Mouse (Mus musculus): Measurements from ENCODE around the gene Tas2r143. TPM values are rescaled to one million over a fixed set of nuclear protein-coding genes. Genes with fewer than 3 reads are reported as not detected.

Tas2r143 gene
- under 1 TPM in 1 of 2 experiments, not detected in 1; 0.44 TPM for total RNA-seq (2021)
- long read RNA-seq, experiment 1 = 0 reads
- long read RNA-seq, experiment 2 = 0 reads

- no peak for DNase-seq
- intact Hi-C loops (cut with DNase I; ENCODE audit: low total_unique reads) = no loop called here
Measured at GRCm38 (mm10) chr6:42399938-42400337, at the start of gene Tas2r143. Gene Tas2r143, plus strand, starts transcription at chr6:42400238.

- intact Hi-C loops (cut with DNase I; ENCODE audit: low total_unique reads) = no loop called here
- no peak for DNase-seq
Measured at GRCm38 (mm10) chr6:42350968-42351775, 48.9 kb upstream of the Tas2r143 start.

DNA sequence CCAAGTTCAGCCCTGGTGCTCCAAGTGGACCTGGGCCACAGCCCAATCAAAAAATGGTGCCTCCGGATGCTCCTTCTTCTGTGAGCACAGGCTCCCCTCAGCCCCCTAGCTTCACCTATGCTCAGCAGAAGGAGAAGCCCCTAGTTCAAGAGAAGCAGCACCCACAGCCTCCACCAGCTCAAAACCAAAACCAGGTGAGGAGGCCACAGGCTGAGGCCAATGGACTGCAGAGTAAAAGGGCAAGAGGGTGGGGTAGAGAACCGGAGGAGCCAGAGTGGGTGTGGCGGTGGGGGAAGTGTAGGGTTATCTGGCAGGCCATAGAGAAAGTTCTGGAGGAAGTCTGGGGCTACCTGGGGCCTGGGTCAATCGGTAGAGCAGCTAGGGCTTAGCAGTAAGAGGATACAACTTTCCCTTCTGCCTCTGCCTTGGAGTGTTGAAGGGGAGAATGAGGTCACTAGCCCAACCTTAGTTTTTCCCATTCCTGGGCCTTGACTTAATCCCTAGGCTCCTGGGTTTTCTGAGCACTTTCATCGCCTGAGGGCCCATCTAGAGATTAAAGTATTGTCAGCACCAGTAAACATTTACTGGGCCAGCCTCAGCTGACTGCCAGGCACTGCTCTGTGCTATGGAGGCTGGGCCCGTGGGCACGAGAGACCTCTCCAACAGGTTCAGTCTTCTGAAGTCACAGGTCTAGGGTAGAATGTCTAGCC lies 48.1 kb upstream of the Tas2r143 start:
- no peak for DNase-seq
- intact Hi-C loops (cut with DNase I; ENCODE audit: low total_unique reads) = no loop called here

GRCm38 (mm10) chr6:42352486-42352846 lies 47.6 kb upstream of the Tas2r143 start:
- DNase-seq = no peak
- intact Hi-C loops (cut with DNase I; ENCODE audit: low total_unique reads) = no loop called here

- intact Hi-C loops (cut with DNase I; ENCODE audit: low total_unique reads) = no loop called here
- no peak for DNase-seq
Measured at GRCm38 (mm10) chr6:42353180-42353579, 46.9 kb upstream of the Tas2r143 start.

DNA sequence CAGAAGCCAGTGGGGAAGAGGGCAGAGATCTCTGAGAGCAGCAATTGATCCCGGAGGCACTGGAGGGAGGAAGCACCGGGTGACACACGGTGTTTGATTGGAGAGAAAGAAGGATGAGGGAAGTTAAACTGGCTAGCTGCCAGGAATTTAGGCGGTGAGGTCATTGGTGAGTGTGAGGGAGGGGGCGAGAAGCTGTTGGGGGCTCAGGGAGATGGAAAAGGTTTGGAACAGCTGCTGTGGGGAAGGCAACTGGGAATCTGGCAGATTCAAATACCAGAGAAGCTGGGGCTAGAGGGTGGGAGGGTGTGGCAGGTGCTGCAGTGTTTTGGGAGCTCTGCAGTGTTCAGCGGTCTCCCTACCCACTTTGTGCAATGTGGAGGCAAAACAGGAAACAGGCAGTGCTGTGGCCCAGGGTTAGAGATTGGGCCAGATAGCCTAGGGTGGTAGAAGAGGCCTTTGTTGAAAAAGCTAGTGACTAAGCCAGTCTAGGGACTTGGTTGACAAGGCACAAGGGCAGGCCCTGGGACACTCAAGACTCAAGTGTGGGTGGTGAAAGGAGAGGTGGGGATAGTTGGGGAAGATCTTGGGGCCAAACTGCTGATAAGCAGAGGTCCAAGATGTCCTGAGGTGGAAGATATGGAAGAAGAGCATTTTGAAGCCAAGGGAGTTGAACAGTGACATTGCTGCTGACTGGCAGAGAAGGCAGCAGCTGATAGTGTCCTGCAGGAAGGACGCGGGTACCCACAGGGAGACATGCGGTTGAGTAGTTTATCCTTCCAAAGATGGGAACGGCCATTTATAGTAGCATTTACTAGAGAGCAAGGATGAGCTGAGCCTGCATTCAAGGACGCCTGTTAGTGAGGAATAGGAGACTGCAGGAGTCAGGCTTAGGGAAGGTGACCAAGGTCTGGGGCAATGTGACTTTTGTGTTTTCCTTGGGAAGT lies 45.7 kb upstream of the Tas2r143 start:
- peak; percentile 44 for DNase-seq
- intact Hi-C loops (cut with DNase I; ENCODE audit: low total_unique reads) = no loop called here

GRCm38 (mm10) chr6:42355366-42355765 lies 44.7 kb upstream of the Tas2r143 start:
- intact Hi-C loops (cut with DNase I; ENCODE audit: low total_unique reads) = no loop called here
- no peak for DNase-seq

GRCm38 (mm10) chr6:42355794-42356600 lies 44.0 kb upstream of the Tas2r143 start:
- no peak for DNase-seq
- intact Hi-C loops (cut with DNase I; ENCODE audit: low total_unique reads) = no loop called here

GRCm38 (mm10) chr6:42356913-42357312 lies 43.1 kb upstream of the Tas2r143 start:
- intact Hi-C loops (cut with DNase I; ENCODE audit: low total_unique reads) = no loop called here
- no peak for DNase-seq

- intact Hi-C loops (cut with DNase I; ENCODE audit: low total_unique reads) = no loop called here
- DNase-seq = no peak
Measured at GRCm38 (mm10) chr6:42357901-42358300, 42.1 kb upstream of the Tas2r143 start.

DNA sequence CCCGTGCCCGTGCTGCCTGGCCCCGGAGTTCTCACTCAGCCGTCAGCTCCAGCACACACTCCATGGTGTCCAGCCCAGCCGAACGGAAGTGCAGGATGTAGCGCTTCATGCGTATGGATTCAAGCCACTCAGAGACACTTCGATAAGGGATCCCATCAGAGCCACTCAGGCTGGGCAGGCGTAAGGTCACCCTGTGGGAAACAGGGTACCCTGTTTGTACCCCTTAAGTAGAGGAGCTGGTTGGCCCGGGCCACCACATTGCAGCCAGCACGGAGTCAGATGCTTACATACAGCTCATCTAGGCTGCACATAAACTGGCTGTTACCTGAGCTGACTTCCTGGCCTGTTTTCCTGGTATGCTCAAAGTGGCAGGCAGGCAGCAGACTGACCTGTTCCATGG lies 41.1 kb upstream of the Tas2r143 start:
- intact Hi-C loops (cut with DNase I; ENCODE audit: low total_unique reads) = no loop called here
- no peak for DNase-seq

- intact Hi-C loops (cut with DNase I; ENCODE audit: low total_unique reads) = no loop called here
- no peak for DNase-seq
Measured at GRCm38 (mm10) chr6:42359364-42360147, 40.5 kb upstream of the Tas2r143 start.

DNA sequence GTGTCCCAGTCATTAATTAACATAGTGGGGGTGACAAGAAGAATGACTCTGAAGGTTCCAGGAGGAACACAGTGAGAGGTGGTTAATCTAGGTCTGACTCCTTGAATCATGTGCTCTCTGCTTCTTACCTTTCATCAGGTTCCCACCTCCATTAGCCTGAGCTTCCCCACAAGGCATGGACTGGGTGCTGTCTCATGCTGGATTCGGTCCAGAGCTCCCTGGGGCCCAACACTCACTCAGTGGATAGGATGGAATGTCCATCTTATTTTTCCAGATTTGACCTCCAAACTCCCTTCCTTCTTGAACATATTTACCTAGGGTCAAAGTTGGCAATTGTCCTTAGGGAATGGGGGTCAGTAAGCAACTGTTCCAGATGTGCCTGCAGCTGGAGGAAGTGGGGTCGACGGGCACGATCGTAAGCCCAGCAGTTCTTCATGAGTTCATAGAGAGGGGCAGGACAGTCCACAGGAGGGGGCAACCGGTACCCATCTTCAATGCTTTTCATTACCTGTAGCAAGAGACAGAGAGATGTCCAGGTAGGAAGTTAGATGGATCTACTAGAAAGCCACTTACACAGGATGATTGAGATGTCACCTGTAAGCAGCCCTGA lies 39.7 kb upstream of the Tas2r143 start:
- intact Hi-C loops (cut with DNase I; ENCODE audit: low total_unique reads) = no loop called here
- no peak for DNase-seq

- intact Hi-C loops (cut with DNase I; ENCODE audit: low total_unique reads) = no loop called here
- no peak for DNase-seq
Measured at GRCm38 (mm10) chr6:42361041-42361895, 38.8 kb upstream of the Tas2r143 start.

- DNase-seq = no peak
Measured at GRCm38 (mm10) chr6:42362074-42362473, 38.0 kb upstream of the Tas2r143 start.

DNA sequence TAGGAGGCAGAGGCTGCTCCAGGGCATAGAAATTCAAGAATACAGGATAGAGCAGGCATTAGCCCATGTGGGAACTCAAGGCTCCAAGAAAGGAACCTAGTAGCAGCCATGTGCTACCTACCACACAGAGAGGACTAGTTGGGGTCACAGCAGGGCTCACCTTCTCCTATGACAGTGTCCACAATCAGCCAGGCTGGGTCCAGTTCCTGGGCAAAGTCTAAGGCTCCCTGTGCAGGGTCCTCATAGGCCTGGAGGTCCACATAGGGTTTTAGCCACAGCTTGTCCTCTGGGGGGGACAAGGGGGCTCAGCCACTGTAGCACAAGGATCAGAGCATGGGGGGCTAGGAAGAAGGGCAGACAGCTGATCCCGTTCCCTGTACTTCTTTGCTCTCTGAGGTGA lies 37.5 kb upstream of the Tas2r143 start:
- no peak for DNase-seq
- intact Hi-C loops (cut with DNase I; ENCODE audit: low total_unique reads) = no loop called here

More at GRCm38 (mm10) chr6:42362074-42362473, 38.0 kb upstream of the Tas2r143 start:
- intact Hi-C loops (cut with DNase I; ENCODE audit: low total_unique reads) = no loop called here

DNA sequence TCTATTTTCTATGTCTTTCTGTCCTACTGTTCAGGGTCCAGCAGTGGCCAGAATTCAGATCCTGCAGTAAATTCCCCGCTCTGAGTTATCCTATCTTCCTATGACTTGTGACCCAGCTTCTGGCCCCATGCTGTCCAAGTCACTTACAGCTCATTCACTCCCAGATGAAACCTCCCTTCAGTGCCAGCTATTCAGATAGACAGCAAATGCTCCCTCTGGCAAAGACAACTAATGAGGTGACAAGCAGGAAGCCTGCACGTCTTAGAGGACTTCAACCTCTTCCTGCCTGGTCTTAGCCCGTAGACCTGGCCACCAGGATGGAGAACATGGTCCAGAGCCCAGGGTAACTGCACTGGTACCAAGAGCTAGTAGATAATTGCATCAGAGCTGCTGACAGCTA lies 37.1 kb upstream of the Tas2r143 start:
- intact Hi-C loops (cut with DNase I; ENCODE audit: low total_unique reads) = no loop called here
- DNase-seq = no peak
